Mouse (Mus musculus) ES-E14 (cell line): ENCODE measurements around the gene Itga2b.

Source experiments
- HCFC1 ChIP-seq: IDR thresholded peaks from 2 replicates; pipeline ENCODE4 v1.6.1; 2012; ENCODE audit warnings: low read length, inconsistent platforms, borderline replicate concordance; ENCODE audit not compliant: insufficient read depth
- MAFK ChIP-seq: IDR thresholded peaks from 2 replicates; pipeline ENCODE4 v1.6.1; 2014; ENCODE audit warnings: mild to moderate bottlenecking, low read depth, low read length, inconsistent platforms; ENCODE audit not compliant: insufficient read depth
- ZC3H11A ChIP-seq: IDR thresholded peaks from 2 replicates; pipeline ENCODE4 v1.6.1; 2012; ENCODE audit warnings: low read depth, mild to moderate bottlenecking, inconsistent platforms, low read length, borderline replicate concordance
- ZNF384 ChIP-seq: IDR thresholded peaks from 2 replicates; pipeline ENCODE4 v1.6.1; 2012; ENCODE audit warnings: low read depth, low read length, inconsistent platforms

DNA sequence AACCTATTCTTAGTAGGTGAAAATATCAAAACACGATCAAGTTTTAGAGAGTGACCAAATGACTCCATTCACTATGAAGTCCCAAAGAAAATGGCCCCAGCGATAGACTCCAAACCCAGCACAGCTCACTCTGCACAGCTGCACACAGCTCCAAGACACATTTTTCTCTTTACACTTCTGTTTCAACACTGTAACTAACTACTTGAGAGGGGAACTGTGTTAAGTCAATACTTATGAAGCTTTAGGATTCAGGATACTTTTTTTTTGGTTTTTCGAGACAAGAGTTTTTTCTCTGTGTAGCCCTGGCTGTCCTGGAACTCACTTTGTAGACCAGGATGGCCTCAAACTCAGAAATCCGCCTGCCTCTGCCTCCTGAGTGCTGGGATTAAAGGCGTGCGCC is 25.2 kb upstream of the Itga2b start:
- no peak for TF ChIP-seq HCFC1
- TF ChIP-seq MAFK: no peak
- TF ChIP-seq ZNF384: no peak
- TF ChIP-seq ZC3H11A: no peak
